Mouse (Mus musculus): ENCODE results near the gene Hspa2.

- TF ChIP-seq POLR2A (IDR thresholded peaks at IDR 0.05; ENCODE audit: borderline replicate concordance, control insufficient read depth, low read depth, low read length) (no peak), CTCF (IDR thresholded peaks at IDR 0.05; ENCODE audit: control insufficient read depth, insufficient read depth, low read length) (no peak)
These were observed 738 bp upstream of the Hspa2 start for GRCm38 (mm10) chr12:76402991-76403885.
